8 mouse cellular contexts compared by ENCODE assay signal in the genomic region with DNA sequence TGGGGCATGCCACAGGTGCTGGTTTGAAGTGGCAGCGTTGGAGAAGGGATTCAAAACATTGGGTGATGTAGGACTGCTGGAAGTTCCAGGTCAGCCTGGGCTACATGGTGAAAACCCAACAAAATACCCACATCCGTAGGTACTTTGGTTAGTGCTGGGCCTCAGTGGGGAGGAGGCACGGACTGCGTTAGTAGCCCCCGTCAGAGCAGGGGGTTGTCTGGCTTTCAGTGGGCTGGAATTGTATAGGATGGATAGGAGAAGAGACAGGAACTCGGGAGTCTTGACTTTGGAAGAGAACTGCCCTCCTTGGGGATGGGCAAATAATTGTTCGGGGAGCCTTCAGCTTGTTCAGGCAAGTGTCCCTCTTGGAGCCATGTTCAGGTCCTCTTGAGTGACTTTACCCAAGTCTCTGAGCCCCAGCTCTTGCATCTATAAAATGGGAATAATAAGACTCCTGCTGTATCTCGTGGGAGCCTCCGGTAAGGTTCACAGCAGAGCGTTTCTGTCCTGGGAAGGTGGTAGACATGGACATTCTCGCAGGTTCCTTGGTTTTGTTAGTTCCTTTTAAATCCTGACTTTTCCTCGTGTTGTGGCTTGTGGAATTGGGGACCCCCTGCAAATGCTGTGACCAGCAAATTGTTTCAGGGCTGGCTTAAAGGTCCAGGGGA. TPM values are rescaled to one million over a fixed set of nuclear protein-coding genes. Genes with fewer than 3 reads are reported as not detected.
DNase-seq lines count a peak whose midpoint lies in the region; ATAC-seq and TF ChIP-seq lines count a peak whose summit lies in the region.

No protein-coding gene starts in this region.

- H3K27me3 ChIP-seq in heart, embryonic 15.5 days: no peaks in the 10 kb centered on the region
- H3K27me3 ChIP-seq in MEL (ENCODE audit: control insufficient read depth in 1 of 2, insufficient read depth in 2 of 2, low read length in 2 of 2): no peaks in the 10 kb centered on the region
- H3K27me3 ChIP-seq in hindbrain, embryonic 10.5 days (ENCODE audit: insufficient read depth, poor library complexity, severe bottlenecking): no peaks in the 10 kb centered on the region
- H3K27me3 ChIP-seq in megakaryocyte, embryonic 14.5 days (replicated peaks): no peaks in the 10 kb centered on the region

- no peak for TF ChIP-seq RAD21 in MEL (IDR thresholded peaks at IDR 0.05; ENCODE audit: low read depth, low read length)

- peak overlapping the region; percentile 92 for H3K4me3 ChIP-seq in heart, embryonic 15.5 days
- H3K4me3 ChIP-seq in MEL (ENCODE audit: control insufficient read depth in 1 of 2, insufficient read depth in 1 of 2, low read depth in 2 of 2, low read length in 2 of 2): peak overlapping the region; percentile 69 to 100
- H3K4me3 ChIP-seq in hindbrain, embryonic 10.5 days: peak overlapping the region; percentile 96
- peak overlapping the region; percentile 97 for H3K4me3 ChIP-seq in megakaryocyte, embryonic 14.5 days (replicated peaks)

- H3K9me3 ChIP-seq in heart, embryonic 15.5 days (replicated peaks): no peaks in the 10 kb centered on the region
- H3K9me3 ChIP-seq in MEL (replicated peaks; ENCODE audit: insufficient read depth, low read length): no peaks in the 10 kb centered on the region
- no peaks in the 10 kb centered on the region for H3K9me3 ChIP-seq in hindbrain, embryonic 10.5 days
- no peaks in the 10 kb centered on the region for H3K9me3 ChIP-seq in megakaryocyte, embryonic 14.5 days

- no peak for DNase-seq in heart, postnatal 14 days
- peak; percentile 24 for DNase-seq in MEL (ENCODE audit: low read depth, low spot score)
- no peak for DNase-seq in hindbrain, embryonic 10.5 days (ENCODE audit: low spot score)
- no peak for DNase-seq in layer of hippocampus, postnatal 10 days (ENCODE audit: low spot score in 2 of 2)
- DNase-seq in left cerebral cortex, postnatal 25 days (ENCODE audit: low spot score in 2 of 2): no peak
- DNase-seq in kidney, adult 8-10 months: no peak

- H3K36me3 ChIP-seq in heart, embryonic 15.5 days: no peaks in the 10 kb centered on the region
- peaks cover 0 to 27% of the 10 kb centered on the region in 2 experiments; a peak in 2 of 4 replicates for H3K36me3 ChIP-seq in MEL (ENCODE audit: control insufficient read depth in 1 of 2, insufficient read depth in 2 of 2, low read length in 2 of 2)
- no peaks in the 10 kb centered on the region for H3K36me3 ChIP-seq in hindbrain, embryonic 10.5 days
- peaks cover 19% of the 10 kb centered on the region for H3K36me3 ChIP-seq in megakaryocyte, embryonic 14.5 days (replicated peaks; ENCODE audit: low read length)

- H3K9ac ChIP-seq in heart, embryonic 15.5 days: peak overlapping the region; percentile 98
- H3K9ac ChIP-seq in MEL (ENCODE audit: control insufficient read depth, low read depth, low read length, poor library complexity, severe bottlenecking): peak overlapping the region; percentile 94

- H3K4me1 ChIP-seq in heart, embryonic 15.5 days (replicated peaks): peaks cover 63% of the 10 kb centered on the region
- H3K4me1 ChIP-seq in MEL (ENCODE audit: control insufficient read depth in 1 of 2, insufficient read depth in 2 of 2, low read length in 2 of 2): peaks cover 12 to 33% of the 10 kb centered on the region in 2 experiments
- H3K4me1 ChIP-seq in hindbrain, embryonic 10.5 days (replicated peaks): peaks cover 66% of the 10 kb centered on the region
- H3K4me1 ChIP-seq in megakaryocyte, embryonic 14.5 days: peaks cover 67% of the 10 kb centered on the region

- no peak for ATAC-seq in heart, embryonic 15.5 days (replicated peaks; ENCODE audit: insufficient number of reproducible peaks, insufficient read depth, low FRiP score, low read depth)

- intact Hi-C loops in heart, postnatal 14 days (cut with DNase I): loop anchor here (2.0 kb wide), 1 partner anchor 14 kb away; no protein-coding TSS in a partner anchor
- intact Hi-C loops in left cerebral cortex, postnatal 25 days (cut with DNase I): loop anchor here (5.0 kb wide), 2 partner anchors 35 to 85 kb away; a partner anchor contains a TSS

- peak overlapping the region; percentile 98 for H3K27ac ChIP-seq in heart, embryonic 15.5 days
- H3K27ac ChIP-seq in MEL (ENCODE audit: control insufficient read depth, low read depth, low read length): no peak overlapping the region
- peak overlapping the region; percentile 99 for H3K27ac ChIP-seq in hindbrain, embryonic 10.5 days

- TF ChIP-seq CTCF in MEL (IDR thresholded peaks at IDR 0.05 in 2 of 3, conservative IDR thresholded peaks at IDR 0.05 in 1 of 3; ENCODE audit: control insufficient read depth in 1 of 3, insufficient read depth in 1 of 3, low read depth in 2 of 3, low read length in 3 of 3, poor library complexity in 1 of 3, severe bottlenecking in 1 of 3): no peak

- H3K4me2 ChIP-seq in heart, embryonic 15.5 days: peak overlapping the region; percentile 80

- TF ChIP-seq EP300 in MEL (IDR thresholded peaks at IDR 0.05; ENCODE audit: low read depth in 1 of 2, low read length in 2 of 2): no peak

- 12% methylated on average over 12 of the region's 12 CpGs for WGBS in heart, embryonic 15.5 days
- 20% methylated on average over 12 of the region's 12 CpGs for WGBS in hindbrain, embryonic 10.5 days

- peaks cover 65% of the 10 kb centered on the region for H3K79me2 ChIP-seq in MEL (ENCODE audit: control insufficient read depth, insufficient read depth, low read length, poor library complexity)

- TF ChIP-seq POLR2A in MEL (IDR thresholded peaks at IDR 0.05; ENCODE audit: control insufficient read depth in 1 of 2, insufficient read depth in 1 of 2, low read depth in 1 of 2, low read length in 2 of 2, poor library complexity in 1 of 2): no peak

TF ChIP-seq in MEL, 35 proteins besides CTCF, POLR2A, EP300 and RAD21:
- no peak for TF ChIP-seq RCOR1 (IDR thresholded peaks at IDR 0.05; ENCODE audit: low read depth, low read length)
- no peak for TF ChIP-seq POLR2AphosphoS5 (IDR thresholded peaks at IDR 0.05; ENCODE audit: borderline replicate concordance, low read depth, low read length)
TF ChIP-seq in MEL: peak in this region for 0.

RNA-seq across cellular contexts. Expression of a gene that starts 1.6 kb away (rescaled TPM):
- 21.0 and 34.8 TPM in 2 replicates for polyA plus RNA-seq in heart, embryonic 15.5 days (2015; fragmentation: Nextera tagmentation; extraction: Ambion mirVana)
- 100 to 1,000 TPM in 1 of 2 experiments, 10 to 100 TPM in 1; 92.9 to 101 TPM for total RNA-seq in heart, postnatal 14 days (2021)
- total RNA-seq in MEL (2012; rRNA removed): 14.8 and 18.4 TPM in 2 replicates
- polyA plus RNA-seq in MEL (2012; ENCODE audit: insufficient read depth in 1 of 2, insufficient read length in 2 of 2, low read depth in 1 of 2, low replicate concordance in 2 of 2, missing spikeins in 1 of 2): 10 to 100 TPM; 42.2 to 42.9 TPM
- polyA plus RNA-seq in hindbrain, embryonic 10.5 days (2016; fragmentation: Nextera tagmentation; extraction: Ambion mirVana): 55.6 and 68.9 TPM in 2 replicates
- 20.7 and 115 TPM in 2 replicates for polyA plus RNA-seq in megakaryocyte, embryonic 14.5 days (2012; ENCODE audit: insufficient read depth, low replicate concordance)
- total RNA-seq in layer of hippocampus, postnatal 10 days (2021): 100 to 1,000 TPM; 272 to 279 TPM
- 100 to 1,000 TPM; 240 TPM for total RNA-seq in left cerebral cortex, postnatal 25 days (2021)

RNA-seq across cellular contexts. Expression of a gene that starts 57.2 kb away (rescaled TPM):
- 15.9 and 16.1 TPM in 2 replicates for polyA plus RNA-seq in heart, embryonic 15.5 days (2015; fragmentation: Nextera tagmentation; extraction: Ambion mirVana)
- total RNA-seq in heart, postnatal 14 days (2021): 10 to 100 TPM; 26.1 to 30.9 TPM
- total RNA-seq in MEL (2012; rRNA removed): 7.3 and 7.6 TPM in 2 replicates
- 10 to 100 TPM in 1 of 2 experiments, not detected in 1; 15.1 TPM for polyA plus RNA-seq in MEL (2012; ENCODE audit: insufficient read depth in 1 of 2, insufficient read length in 2 of 2, low read depth in 1 of 2, low replicate concordance in 2 of 2, missing spikeins in 1 of 2)
- polyA plus RNA-seq in hindbrain, embryonic 10.5 days (2016; fragmentation: Nextera tagmentation; extraction: Ambion mirVana): 7.6 and 7.9 TPM in 2 replicates
- polyA plus RNA-seq in megakaryocyte, embryonic 14.5 days (2012; ENCODE audit: insufficient read depth, low replicate concordance): 3.3 and 17.4 TPM in 2 replicates
- total RNA-seq in layer of hippocampus, postnatal 10 days (2021): 10 to 100 TPM; 17.7 to 19.0 TPM
- total RNA-seq in left cerebral cortex, postnatal 25 days (2021): 10 to 100 TPM; 27.6 to 28.0 TPM
